Mouse (Mus musculus) MEL (cell line): ENCODE data around the gene Focad. TPM values are rescaled to one million over a fixed set of nuclear protein-coding genes. Genes with fewer than 3 reads are reported as not detected.

Source experiments
- DNase-seq: peaks from one replicate; pipeline ENCODE4 v3.0.0; 2011; ENCODE audit warnings: low read depth, low spot score
- H3K27ac ChIP-seq: 2 replicates; pipeline ENCODE4 v1.5.1; 2012; ENCODE audit warnings: low read depth, mild to moderate bottlenecking, control low read depth, low read length, moderate library complexity; ENCODE audit not compliant: control insufficient read depth
- H3K27me3 ChIP-seq, 2 experiments: fragments of 150-350 bp in 1 of 2; sonication (generic) in 1 of 2; 2 replicates each; pipeline ENCODE4 v1.6.1; 2012; ENCODE audit warnings: low read length in 2 of 2, mild to moderate bottlenecking in 2 of 2, improper control_type of control experiment in 1 of 2, moderate library complexity in 1 of 2; ENCODE audit not compliant: insufficient read depth in 2 of 2, control insufficient read depth in 1 of 2
- H3K36me3 ChIP-seq, 2 experiments: 2 replicates each; pipeline ENCODE4 v1.6.1; 2012 to 2014; ENCODE audit warnings: low read length in 2 of 2, improper control_type of control experiment in 1 of 2, inconsistent platforms in 1 of 2, mild to moderate bottlenecking in 1 of 2; ENCODE audit not compliant: insufficient read depth in 2 of 2, control insufficient read depth in 1 of 2
- H3K4me1 ChIP-seq, 2 experiments: fragments of 150-350 bp in 1 of 2; sonication (generic) in 1 of 2; 2 replicates each; pipeline ENCODE4 v1.6.1; 2012; ENCODE audit warnings: low read length in 2 of 2, improper control_type of control experiment in 1 of 2, mild to moderate bottlenecking in 1 of 2; ENCODE audit not compliant: insufficient read depth in 2 of 2, control insufficient read depth in 1 of 2
- H3K4me3 ChIP-seq, 2 experiments: fragments of 150-350 bp in 1 of 2; sonication (generic) in 1 of 2; 2 replicates each; pipeline ENCODE4 v1.5.1; 2012; ENCODE audit warnings: low read depth in 2 of 2, low read length in 2 of 2, mild to moderate bottlenecking in 2 of 2, moderate library complexity in 2 of 2, control low read depth in 1 of 2, improper control_type of control experiment in 1 of 2; ENCODE audit not compliant: control insufficient read depth in 1 of 2, insufficient read depth in 1 of 2
- H3K79me2 ChIP-seq: 2 replicates; pipeline ENCODE4 v1.6.1; 2012; ENCODE audit warnings: mild to moderate bottlenecking, low read length, moderate library complexity; ENCODE audit not compliant: control insufficient read depth, poor library complexity, insufficient read depth
- H3K9ac ChIP-seq: 2 replicates; pipeline ENCODE4 v1.6.1; 2012; ENCODE audit warnings: low read depth, mild to moderate bottlenecking, control low read depth, low read length, moderate library complexity; ENCODE audit not compliant: control insufficient read depth, poor library complexity, severe bottlenecking
- H3K9me3 ChIP-seq: fragments of 150-350 bp; sonication (generic); replicated peaks from 2 replicates; pipeline ENCODE4 v1.6.1; 2012; ENCODE audit warnings: mild to moderate bottlenecking, low read length, improper control_type of control experiment, moderate library complexity; ENCODE audit not compliant: insufficient read depth
- BHLHE40 ChIP-seq: IDR thresholded peaks from 2 replicates; pipeline ENCODE4 v1.6.1; 2012; ENCODE audit warnings: low read depth, mild to moderate bottlenecking, inconsistent platforms, low read length, improper control_type of control experiment, borderline replicate concordance
- CHD2 ChIP-seq: IDR thresholded peaks from 2 replicates; pipeline ENCODE4 v1.6.1; 2011; ENCODE audit warnings: low read length, improper control_type of control experiment
- CTCF ChIP-seq, 3 experiments: IDR thresholded peaks in 2 of 3; conservative IDR thresholded peaks in 1 of 3; 2 replicates each; pipeline ENCODE4 v1.5.1; 2011 to 2012; ENCODE audit warnings: low read length in 3 of 3, low read depth in 2 of 3, mild to moderate bottlenecking in 2 of 3, improper control_type of control experiment in 1 of 3, inconsistent platforms in 1 of 3, mixed read lengths in 1 of 3, moderate library complexity in 1 of 3; ENCODE audit not compliant: control insufficient read depth in 1 of 3, insufficient read depth in 1 of 3, poor library complexity in 1 of 3, severe bottlenecking in 1 of 3
- E2F4 ChIP-seq: IDR thresholded peaks from 2 replicates; pipeline ENCODE4 v1.6.1; 2011; ENCODE audit warnings: low read depth, low read length, improper control_type of control experiment, borderline replicate concordance
- ELF1 ChIP-seq: IDR thresholded peaks from 2 replicates; pipeline ENCODE4 v1.6.1; 2014; ENCODE audit warnings: low read depth, mild to moderate bottlenecking, inconsistent platforms, low read length, improper control_type of control experiment, moderate library complexity
- EP300 ChIP-seq, 2 experiments: IDR thresholded peaks; 2 replicates each; pipeline ENCODE4 v1.6.1; 2011; ENCODE audit warnings: improper control_type of control experiment in 2 of 2, low read length in 2 of 2, low read depth in 1 of 2, mild to moderate bottlenecking in 1 of 2
- GABPA ChIP-seq: IDR thresholded peaks from 2 replicates; pipeline ENCODE4 v1.6.1; 2012; ENCODE audit warnings: low read depth, mild to moderate bottlenecking, inconsistent platforms, low read length, improper control_type of control experiment, moderate library complexity
- GATA1 ChIP-seq: IDR thresholded peaks from 2 replicates; pipeline ENCODE4 v1.6.1; 2011; ENCODE audit warnings: low read depth, low read length, improper control_type of control experiment
- JUND ChIP-seq: IDR thresholded peaks from 2 replicates; pipeline ENCODE4 v1.6.1; 2011; ENCODE audit warnings: low read depth, mild to moderate bottlenecking, improper control_type of control experiment, low read length
- KAT2A ChIP-seq: conservative IDR thresholded peaks from 2 replicates; pipeline ENCODE4 v1.6.1; 2012; ENCODE audit warnings: low read depth, low read length, improper control_type of control experiment, inconsistent platforms
- MAFK ChIP-seq: IDR thresholded peaks from 2 replicates; pipeline ENCODE4 v1.6.1; 2011; ENCODE audit warnings: low read depth, mild to moderate bottlenecking, low read length, improper control_type of control experiment, borderline replicate concordance
- MAX ChIP-seq: IDR thresholded peaks from 2 replicates; pipeline ENCODE4 v1.6.1; 2011; ENCODE audit warnings: low read length, improper control_type of control experiment
- MAZ ChIP-seq: IDR thresholded peaks from 2 replicates; pipeline ENCODE4 v1.6.1; 2012; ENCODE audit warnings: low read depth, mild to moderate bottlenecking, inconsistent platforms, low read length, improper control_type of control experiment
- MEF2A ChIP-seq: IDR thresholded peaks from 2 replicates; pipeline ENCODE4 v1.6.1; 2014; ENCODE audit warnings: low read depth, mild to moderate bottlenecking, inconsistent platforms, low read length, improper control_type of control experiment; ENCODE audit not compliant: poor library complexity, insufficient replicate concordance, severe bottlenecking; ENCODE audit errors: extremely low read depth
- MXI1 ChIP-seq: IDR thresholded peaks from 2 replicates; pipeline ENCODE4 v1.6.1; 2011; ENCODE audit warnings: mild to moderate bottlenecking, low read depth, low read length, improper control_type of control experiment
- MYB ChIP-seq: IDR thresholded peaks from 2 replicates; pipeline ENCODE4 v1.6.1; 2011; ENCODE audit warnings: mild to moderate bottlenecking, low read depth, low read length, improper control_type of control experiment
- MYC ChIP-seq: IDR thresholded peaks from 2 replicates; pipeline ENCODE4 v1.6.1; 2011; ENCODE audit warnings: low read depth, mild to moderate bottlenecking, low read length, improper control_type of control experiment, moderate library complexity
- NELFE ChIP-seq: IDR thresholded peaks from 2 replicates; pipeline ENCODE4 v1.6.1; 2011; ENCODE audit warnings: low read depth, low read length, improper control_type of control experiment
- NRF1 ChIP-seq: IDR thresholded peaks from 2 replicates; pipeline ENCODE4 v1.6.1; 2014; ENCODE audit warnings: low read depth, mild to moderate bottlenecking, inconsistent platforms, low read length, improper control_type of control experiment, moderate library complexity; ENCODE audit not compliant: poor library complexity, insufficient read depth, severe bottlenecking
- POLR2A ChIP-seq, 2 experiments: IDR thresholded peaks; 2 replicates each; pipeline ENCODE4 v1.6.1; 2011 to 2012; ENCODE audit warnings: low read length in 2 of 2, mild to moderate bottlenecking in 2 of 2, control low read depth in 1 of 2, improper control_type of control experiment in 1 of 2, low read depth in 1 of 2, moderate library complexity in 1 of 2; ENCODE audit not compliant: control insufficient read depth in 1 of 2, insufficient read depth in 1 of 2, poor library complexity in 1 of 2
- POLR2AphosphoS2 ChIP-seq: IDR thresholded peaks from 2 replicates; pipeline ENCODE4 v1.6.1; 2011; ENCODE audit warnings: low read length, improper control_type of control experiment
- POLR2AphosphoS5 ChIP-seq: IDR thresholded peaks from 2 replicates; pipeline ENCODE4 v1.6.1; 2012; ENCODE audit warnings: low read depth, borderline replicate concordance, mild to moderate bottlenecking, inconsistent platforms, low read length, moderate library complexity, mixed read lengths
- RCOR1 ChIP-seq: IDR thresholded peaks from 2 replicates; pipeline ENCODE4 v1.6.1; 2012; ENCODE audit warnings: low read depth, mild to moderate bottlenecking, inconsistent platforms, low read length, improper control_type of control experiment
- SIN3A ChIP-seq: IDR thresholded peaks from 2 replicates; pipeline ENCODE4 v1.6.1; 2012; ENCODE audit warnings: low read length, improper control_type of control experiment, inconsistent platforms
- TAL1 ChIP-seq: IDR thresholded peaks from 2 replicates; pipeline ENCODE4 v1.6.1; 2012; ENCODE audit warnings: mild to moderate bottlenecking, inconsistent platforms, low read length, moderate library complexity, mixed read lengths
- TBP ChIP-seq: IDR thresholded peaks from 2 replicates; pipeline ENCODE4 v1.8.0; 2011; ENCODE audit warnings: low read depth, low read length, improper control_type of control experiment
- TCF12 ChIP-seq: IDR thresholded peaks from 2 replicates; pipeline ENCODE4 v1.6.1; 2014; ENCODE audit warnings: low read depth, mild to moderate bottlenecking, inconsistent platforms, low read length, improper control_type of control experiment, moderate library complexity
- UBTF ChIP-seq: IDR thresholded peaks from 2 replicates; pipeline ENCODE4 v1.6.1; 2012; ENCODE audit warnings: low read depth, mild to moderate bottlenecking, inconsistent platforms, low read length, improper control_type of control experiment, moderate library complexity, borderline replicate concordance; ENCODE audit not compliant: insufficient read depth
- USF1 ChIP-seq: IDR thresholded peaks from 2 replicates; pipeline ENCODE4 v1.6.1; 2014; ENCODE audit warnings: low read depth, mild to moderate bottlenecking, inconsistent platforms, low read length, improper control_type of control experiment, moderate library complexity
- ZC3H11A ChIP-seq: IDR thresholded peaks from 2 replicates; pipeline ENCODE4 v1.6.1; 2012; ENCODE audit warnings: low read depth, mild to moderate bottlenecking, inconsistent platforms, low read length, improper control_type of control experiment
- ZMIZ1 ChIP-seq: IDR thresholded peaks from 2 replicates; pipeline ENCODE4 v1.6.1; 2012; ENCODE audit warnings: low read depth, mild to moderate bottlenecking, inconsistent platforms, low read length, improper control_type of control experiment, moderate library complexity
- ZNF384 ChIP-seq: IDR thresholded peaks from 2 replicates; pipeline ENCODE4 v1.6.1; 2012; ENCODE audit warnings: low read depth, mild to moderate bottlenecking, inconsistent platforms, low read length, improper control_type of control experiment
- polyA plus RNA-seq, 2 experiments: library from polyadenylated mRNA; stranded (reverse) in 1 of 2; unstranded in 1 of 2; fragments of >175 nt in 1 of 2; fragments of >200 nt in 1 of 2; gene quantifications; 2 replicates each; pipeline versions ENCODE4 v1.2.1 to v1.2.4; 2012; ENCODE audit warnings: low replicate concordance in 2 of 2, low read depth in 1 of 2; ENCODE audit not compliant: insufficient read length in 2 of 2, insufficient read depth in 1 of 2, missing spikeins in 1 of 2
- total RNA-seq: library from RNA; depleted of rRNA; stranded (reverse); fragments of 300-350 nt; gene quantifications from 2 replicates; pipeline ENCODE4 v1.2.3, GENCODE M21; 2012

The Focad gene
- total and polyA plus RNA-seq, 3 experiments, result 17.8 to 19.7 TPM; not detected in 1

- no peaks in the 10 kb centered on the region for H3K36me3 ChIP-seq
These were observed 14.2 kb downstream of the Focad start for GRCm38 (mm10) chr4:88108585-88108984.

GRCm38 (mm10) chr4:88117331-88117730, 22.9 kb downstream of the Focad start:
- Histone ChIP-seq H3K27me3 (no peaks in the 10 kb centered on the region), H3K4me1 (peaks cover 17 to 28% of the 10 kb centered on the region in 2 experiments), H3K27ac (peak overlapping the region; percentile 71), H3K4me3 (peak overlapping the region in 1 of 2 experiments; percentile 24; a peak in 2 of 4 replicates), H3K9ac (no peak overlapping the region), H3K9me3 (no peaks in the 10 kb centered on the region), H3K36me3 (peaks cover 0 to 30% of the 10 kb centered on the region in 2 experiments; a peak in 2 of 4 replicates), H3K79me2 (no peaks in the 10 kb centered on the region)
- DNase-seq, result peak; percentile 71
- TF ChIP-seq SIN3A, result peak; percentile 57; the same call in 1 of the 2 replicates
- TF ChIP-seq ZMIZ1, result no peak
- no peak for TF ChIP-seq KAT2A
- peak; percentile 88 for TF ChIP-seq MYC
- TF ChIP-seq MYB, result peak; percentile 83
- no peak for TF ChIP-seq MEF2A
- no peak for TF ChIP-seq POLR2AphosphoS5
- TF ChIP-seq ZC3H11A, result no peak
- TF ChIP-seq POLR2A (IDR thresholded peaks at IDR 0.05; ENCODE audit: control insufficient read depth in 1 of 2, insufficient read depth in 1 of 2, low read depth in 1 of 2, low read length in 2 of 2, poor library complexity in 1 of 2), result no peak
- TF ChIP-seq EP300 (IDR thresholded peaks at IDR 0.05; ENCODE audit: low read depth in 1 of 2, low read length in 2 of 2), result peak; percentile 91 to 94
- no peak for TF ChIP-seq USF1
- TF ChIP-seq MAZ, result no peak
- TF ChIP-seq RCOR1, result peak; percentile 50; the same call in 1 of the 2 replicates
- TF ChIP-seq MXI1, result peak; percentile 86
- no peak for TF ChIP-seq CHD2
- TF ChIP-seq E2F4, result no peak
- TF ChIP-seq MAFK, result peak; percentile 56; the same call in 1 of the 2 replicates
- TF ChIP-seq TBP, result no peak
- no peak for TF ChIP-seq CTCF (IDR thresholded peaks at IDR 0.05 in 2 of 3, conservative IDR thresholded peaks at IDR 0.05 in 1 of 3; ENCODE audit: control insufficient read depth in 1 of 3, insufficient read depth in 1 of 3, low read depth in 2 of 3, low read length in 3 of 3, poor library complexity in 1 of 3, severe bottlenecking in 1 of 3)
- peak; percentile 93 for TF ChIP-seq TCF12
- peak; percentile 76; the same call in 1 of the 2 replicates for TF ChIP-seq BHLHE40
- TF ChIP-seq ELF1, result 0 out of 2 replicates have a peak, but pooled peaks have one; percentile 2
- no peak for TF ChIP-seq NELFE
- TF ChIP-seq NRF1, result no peak
- no peak for TF ChIP-seq JUND
- no peak for TF ChIP-seq UBTF
- TF ChIP-seq GATA1, result peak; percentile 81
- TF ChIP-seq POLR2AphosphoS2, result no peak
- no peak for TF ChIP-seq ZNF384
- TF ChIP-seq TAL1, result peak; percentile 72
- peak; percentile 86 for TF ChIP-seq MAX

More at GRCm38 (mm10) chr4:88108585-88108984, 14.2 kb downstream of the Focad start:
- H3K79me2 ChIP-seq, result no peaks in the 10 kb centered on the region; the same call in 1 of the 2 replicates
- H3K9ac ChIP-seq, result no peak overlapping the region
- H3K9me3 ChIP-seq, result no peaks in the 10 kb centered on the region
- no peaks in the 10 kb centered on the region for H3K27me3 ChIP-seq
- no peak overlapping the region for H3K4me3 ChIP-seq
- DNase-seq, result no peak
- H3K27ac ChIP-seq, result no peak overlapping the region
- TF ChIP-seq MAFK (no peak), GABPA (no peak), POLR2AphosphoS2 (no peak), RCOR1 (0 out of 2 replicates have a peak, but pooled peaks have one; percentile 47)
- no peaks in the 10 kb centered on the region for H3K4me1 ChIP-seq
